Mouse (Mus musculus) layer of hippocampus, postnatal 14 days (tissue): ENCODE results near the gene Brwd3. TPM values are rescaled to one million over a fixed set of nuclear protein-coding genes. Genes with fewer than 3 reads are reported as not detected.

Source experiments
- DNase-seq, 2 experiments: peaks; one replicate each; pipeline ENCODE4 v3.0.0; 2021 to 2022; ENCODE audit warnings: low spot score in 2 of 2, mixed read lengths in 1 of 2
- long read RNA-seq, 2 experiments: library from polyadenylated mRNA; stranded (forward); transcript quantifications; one replicate each; pipeline ENCODE4 v2.0.0; 2021
- total RNA-seq, 2 experiments: library from RNA; stranded (reverse); gene quantifications; 2 replicates each; pipeline ENCODE4 v1.2.3; 2021

Gene Brwd3
- total RNA-seq, result 10 to 100 TPM; 24.1 to 24.4 TPM
- long read RNA-seq, experiment 1, partial matches to known transcripts, result 1 of 1 reads
- long read RNA-seq, experiment 1, other reads (novel, unspliced or antisense), result 0 of 1 reads
- long read RNA-seq, experiment 2, partial matches to known transcripts, result 0 of 3 reads
- long read RNA-seq, experiment 2, other reads (novel, unspliced or antisense), result 3 of 3 reads

GRCm38 (mm10) chrX:108834090-108834774 lies at the start of gene Brwd3:
Brwd3 (minus strand) TSS chrX:108834372.
- peak; percentile 63 to 87 for DNase-seq

DNA sequence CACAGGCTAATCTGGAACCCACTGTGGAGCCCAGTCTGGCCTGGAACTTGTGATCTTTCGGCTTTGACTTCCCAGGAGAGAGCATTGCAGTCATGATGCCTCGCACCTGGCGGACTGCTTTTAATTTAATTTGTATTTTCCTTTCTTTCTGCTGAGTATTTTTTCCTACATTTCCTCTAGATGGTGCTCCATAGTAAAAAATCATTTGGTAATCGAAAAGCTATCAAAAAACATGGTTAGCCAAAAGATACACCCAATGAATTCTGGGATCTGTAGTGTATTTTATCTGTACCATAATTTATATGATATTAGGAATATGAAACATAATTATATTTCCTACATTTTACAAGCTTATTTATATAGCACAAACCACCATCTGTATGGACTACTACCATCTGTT lies 28.5 kb upstream of the Brwd3 start:
- DNase-seq, result peak in 1 of 2 experiments; percentile 4

DNA sequence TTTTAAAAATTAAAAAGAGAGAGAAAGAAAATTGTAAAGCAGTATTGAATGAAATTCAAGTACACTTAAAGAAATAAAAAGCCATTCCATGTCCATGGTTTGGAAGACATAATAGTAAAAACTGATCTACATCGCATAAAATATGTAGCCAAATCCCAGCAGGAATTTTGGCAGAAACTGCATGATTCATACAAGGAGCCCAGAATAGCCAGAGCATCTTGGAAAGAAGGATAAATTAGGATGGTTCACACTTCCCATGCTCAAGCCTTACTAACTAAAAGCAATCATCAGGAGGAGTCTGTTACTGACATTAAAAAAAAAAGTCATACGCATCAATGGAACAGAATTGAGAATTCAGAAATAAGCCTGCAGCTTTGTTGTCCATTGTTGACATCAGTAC lies 8.5 kb upstream of the Brwd3 start:
- no peak for DNase-seq

- no peak for DNase-seq
Observed at GRCm38 (mm10) chrX:108836416-108836815, 2.2 kb upstream of the Brwd3 start.

GRCm38 (mm10) chrX:108835233-108835632 lies 1.1 kb upstream of the Brwd3 start:
- no peak for DNase-seq

DNA sequence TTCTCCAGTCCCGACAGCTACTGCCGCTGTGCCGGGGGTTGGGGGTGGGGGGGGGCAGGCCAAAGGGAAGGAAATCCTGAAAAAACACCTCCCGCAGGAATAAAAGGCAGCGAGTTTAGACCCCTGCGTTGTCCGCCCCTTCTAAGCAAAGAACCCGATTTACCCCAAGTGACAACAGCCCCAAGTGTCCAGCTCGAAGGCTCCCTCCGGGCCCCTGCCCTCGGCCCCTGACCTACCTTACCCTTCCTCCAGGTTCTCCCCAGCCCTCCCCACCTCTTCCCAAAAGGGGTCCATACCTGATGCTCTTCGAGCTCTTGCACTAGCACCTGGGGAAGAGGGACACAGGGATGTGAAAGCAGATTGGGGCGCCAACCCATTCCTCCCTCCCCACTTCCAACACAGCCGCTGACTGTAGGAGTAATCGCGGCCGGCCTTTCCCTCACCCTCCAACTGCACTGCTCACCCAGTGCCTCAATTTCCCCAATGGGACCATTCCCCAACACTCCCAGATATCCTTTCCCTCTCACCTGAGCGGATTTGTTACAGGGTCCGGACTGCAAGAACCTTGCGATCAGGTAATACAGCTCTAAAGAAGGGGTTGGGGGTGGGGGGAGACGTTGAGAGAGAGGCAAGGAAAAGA lies 671 bp downstream of the Brwd3 start:
- DNase-seq, result peak; percentile 4 to 10

DNA sequence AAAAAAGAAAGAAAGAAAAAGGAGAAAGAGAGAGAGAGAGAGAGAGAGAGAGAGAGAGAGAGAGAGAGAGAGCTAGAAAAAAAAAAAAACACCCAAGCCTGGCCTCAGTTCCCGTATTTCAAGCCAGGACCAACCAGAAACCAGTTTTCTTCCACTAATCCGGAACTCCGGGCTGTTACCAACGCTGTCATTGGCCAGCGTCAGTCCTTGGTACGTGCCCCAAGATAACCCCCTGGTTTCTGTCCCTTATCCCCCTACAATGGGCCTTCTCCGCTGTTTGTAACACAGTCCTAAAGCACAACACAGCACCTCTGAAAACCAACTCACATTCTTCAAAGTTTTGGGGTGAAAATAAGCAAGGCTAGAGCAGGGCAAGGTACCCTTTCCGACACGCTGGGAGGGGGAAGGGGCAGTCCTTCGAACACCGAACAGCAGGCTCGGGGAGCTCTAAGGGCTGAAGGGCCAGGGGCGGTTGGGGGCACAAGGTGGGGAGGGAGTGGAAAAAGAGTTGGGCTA lies 1.4 kb downstream of the Brwd3 start:
- DNase-seq, result peak; percentile 81 to 87

DNA sequence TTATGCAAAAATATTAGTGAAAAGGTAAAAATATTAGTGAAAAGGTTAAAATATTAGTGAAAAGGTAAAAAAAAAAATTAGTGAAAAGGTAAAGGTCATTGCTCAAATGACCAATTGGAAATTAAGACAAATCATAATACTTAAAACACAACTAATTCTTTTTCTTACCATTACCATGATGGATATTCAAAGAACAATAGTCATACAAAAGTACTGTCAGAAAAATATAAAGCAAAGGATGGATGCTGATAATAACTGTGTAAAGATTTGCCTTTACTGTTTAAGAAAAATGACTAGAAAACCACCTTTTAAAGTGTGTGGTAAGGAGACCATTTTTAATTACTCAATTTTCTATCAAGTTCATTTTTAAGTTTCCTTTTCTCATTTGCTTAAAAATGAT lies 2.9 kb downstream of the Brwd3 start:
- no peak for DNase-seq

DNA sequence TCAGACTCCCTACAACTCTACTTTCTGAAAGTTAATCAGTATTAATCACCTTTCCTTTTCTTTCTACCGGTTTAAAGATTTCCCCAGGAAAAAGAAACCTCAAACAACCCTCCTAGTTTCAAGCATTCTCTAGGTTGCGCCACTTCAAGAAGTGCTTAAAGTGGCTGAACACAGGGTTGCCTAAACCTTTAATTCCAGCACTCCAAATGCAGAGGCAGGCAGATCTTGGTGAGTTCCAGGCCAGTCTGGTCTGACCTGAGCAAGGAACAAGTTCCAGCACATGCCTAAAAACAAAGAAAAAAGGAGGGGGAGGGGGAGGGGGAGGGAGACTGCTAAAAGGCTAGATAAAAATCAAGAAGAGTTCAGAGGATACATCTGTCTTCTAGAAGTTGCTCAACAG lies 6.1 kb downstream of the Brwd3 start:
- DNase-seq, result no peak

DNA sequence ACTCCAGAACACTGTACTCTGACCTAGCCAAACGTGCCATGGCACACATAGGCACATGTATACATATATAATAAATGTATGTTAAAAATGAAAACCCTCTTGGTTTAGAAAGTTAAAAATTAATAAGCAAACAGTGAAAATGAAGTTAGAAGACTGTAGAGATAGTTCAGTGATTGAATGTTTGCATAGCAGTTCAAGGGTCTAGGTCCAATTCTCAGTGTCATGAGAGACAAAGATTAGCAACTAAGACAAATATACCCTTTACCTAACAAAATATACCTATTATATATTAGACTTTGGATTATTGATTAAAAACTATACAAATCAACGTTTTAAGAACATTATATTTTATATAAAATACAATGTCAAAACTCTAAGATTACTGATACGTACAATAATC lies 36.9 kb downstream of the Brwd3 start:
- DNase-seq, result no peak

GRCm38 (mm10) chrX:108783724-108784123 lies 50.4 kb downstream of the Brwd3 start:
- no peak for DNase-seq

- DNase-seq, result no peak
Observed at GRCm38 (mm10) chrX:108731755-108732154, 102.4 kb downstream of the Brwd3 start.

GRCm38 (mm10) chrX:108729564-108729963 lies 104.6 kb downstream of the Brwd3 start:
- DNase-seq, result no peak

DNA sequence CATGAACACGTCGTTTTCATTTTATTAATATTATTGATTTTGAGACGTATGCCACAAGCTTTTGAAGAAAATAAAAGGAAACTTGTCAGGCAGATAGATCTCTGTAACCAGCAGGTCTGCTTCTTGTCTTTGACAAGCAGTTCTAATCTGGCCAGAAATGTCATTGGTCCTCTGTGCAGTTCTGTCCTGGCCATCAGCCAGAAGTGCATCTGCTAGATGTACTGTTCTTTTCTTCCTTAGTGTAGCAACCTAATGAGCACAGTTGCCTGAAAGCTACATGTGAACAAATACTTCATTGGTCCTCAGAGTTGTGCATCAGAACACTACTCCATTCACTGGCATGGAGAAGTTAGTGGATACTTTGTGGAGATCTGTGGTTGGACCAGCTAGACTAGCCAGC lies 105.1 kb downstream of the Brwd3 start:
- DNase-seq, result no peak

DNA sequence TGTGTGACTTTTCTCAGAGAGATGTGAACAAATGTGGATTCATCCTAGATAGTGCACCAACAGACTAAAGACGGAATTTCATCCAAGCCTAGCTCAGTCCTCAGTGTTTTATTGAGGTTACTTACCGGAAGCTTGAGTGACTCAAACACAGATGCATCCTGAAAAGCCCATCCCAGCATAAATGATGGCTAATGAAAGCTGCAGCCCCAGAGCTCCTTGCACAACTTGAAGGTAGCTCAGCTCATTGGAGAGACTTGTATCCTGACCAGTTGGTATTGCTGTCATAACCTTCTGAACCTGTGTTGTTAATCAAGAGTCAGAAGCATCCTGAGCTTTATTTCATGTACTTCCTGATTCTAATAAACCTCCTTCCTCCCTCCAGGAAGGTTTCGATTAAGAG lies 105.8 kb downstream of the Brwd3 start:
- DNase-seq, result no peak

DNA sequence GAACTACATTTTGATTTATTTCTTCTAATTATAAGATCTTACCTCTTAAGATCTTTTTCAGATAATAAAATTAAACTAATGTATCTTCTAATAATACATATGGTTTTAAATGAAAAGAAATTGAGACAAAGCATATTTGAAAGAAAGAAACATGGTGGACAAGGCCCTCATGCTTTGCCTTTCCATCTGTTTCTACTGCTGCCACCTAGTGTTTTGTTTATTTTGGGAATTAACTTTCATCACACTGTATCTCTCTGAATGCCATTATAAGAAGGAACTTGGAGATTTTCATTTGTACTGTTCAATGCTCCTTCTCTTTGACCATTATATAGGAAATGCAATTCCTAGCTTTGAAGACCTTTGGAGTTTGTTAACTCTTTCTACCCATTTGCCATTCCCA lies 109.9 kb downstream of the Brwd3 start:
- no peak for DNase-seq

DNA sequence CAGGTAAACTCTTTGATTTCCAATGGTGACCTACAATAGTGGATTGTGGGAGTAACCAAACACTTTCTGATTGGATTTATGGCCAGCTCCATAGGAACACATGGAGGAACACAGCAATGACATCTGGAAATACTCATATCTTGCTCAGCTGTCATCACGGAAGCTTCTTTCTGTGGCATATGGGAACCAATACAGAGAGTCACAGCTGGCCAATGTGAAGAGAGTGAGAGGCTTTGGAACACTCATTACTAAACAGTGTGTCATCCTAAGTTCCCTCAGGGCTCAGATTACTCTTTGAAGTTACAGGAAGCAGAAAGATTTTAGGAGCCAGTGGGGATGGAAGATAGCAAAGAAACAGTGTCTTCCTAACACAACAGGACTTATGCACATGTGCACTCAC lies 111.7 kb downstream of the Brwd3 start:
- DNase-seq, result no peak

DNA sequence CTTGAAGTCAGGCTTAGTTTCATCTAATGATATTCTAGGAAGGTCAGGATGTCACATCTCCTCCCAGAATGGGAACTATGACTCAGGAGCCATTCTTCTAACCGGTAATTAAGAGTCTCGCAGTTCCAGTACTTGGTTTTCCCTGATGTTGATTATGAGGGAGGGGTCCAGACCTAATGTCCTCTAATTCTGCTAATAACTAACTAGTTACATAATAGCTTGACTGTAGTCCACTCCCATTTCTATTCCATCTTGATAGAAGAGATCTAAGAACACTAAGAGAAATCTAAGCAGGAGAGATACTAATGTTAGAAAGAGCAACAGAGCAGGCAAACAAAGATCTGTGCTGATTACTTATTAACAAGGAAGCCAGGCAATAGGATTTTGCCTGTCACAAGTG lies 129.9 kb downstream of the Brwd3 start:
- DNase-seq, result no peak
